Mouse (Mus musculus) cerebellum, adult 2 months (tissue): ENCODE results near the gene Ctbp2. TPM values are rescaled to one million over a fixed set of nuclear protein-coding genes. Genes with fewer than 3 reads are reported as not detected.

Experiments
- DNase-seq, 2 experiments: peaks; one replicate each; pipeline ENCODE4 v3.0.0; 2021
- H3K27ac ChIP-seq: fragments of 200-500 bp; 2 replicates; pipeline ENCODE4 v1.5.1; 2012; ENCODE audit warnings: low read length, control low read depth, inconsistent platforms; ENCODE audit not compliant: insufficient read depth
- H3K27me3 ChIP-seq: fragments of 200-500 bp; 2 replicates; pipeline ENCODE4 v1.6.1; 2012; ENCODE audit warnings: inconsistent platforms, mild to moderate bottlenecking, low read length, moderate library complexity; ENCODE audit not compliant: control insufficient read depth, insufficient read depth
- H3K4me1 ChIP-seq: fragments of 200-500 bp; 2 replicates; pipeline ENCODE4 v1.6.1; 2011; ENCODE audit warnings: low read length; ENCODE audit not compliant: control insufficient read depth, insufficient read depth
- H3K4me3 ChIP-seq: fragments of 200-500 bp; replicated peaks from 2 replicates; pipeline ENCODE3; 2011; ENCODE audit warnings: mild to moderate bottlenecking, low read depth, low read length, control low read depth; ENCODE audit not compliant: insufficient read depth
- CTCF ChIP-seq: fragments of 200-500 bp; IDR thresholded peaks from 2 replicates; pipeline ENCODE4 v1.5.1; 2011; ENCODE audit warnings: low read depth, mild to moderate bottlenecking, control low read depth, low read length, moderate library complexity, borderline replicate concordance; ENCODE audit not compliant: insufficient read depth
- POLR2A ChIP-seq: fragments of 200-500 bp; IDR thresholded peaks from 2 replicates; pipeline ENCODE4 v1.6.1; 2011; ENCODE audit warnings: low read length, control low read depth, borderline replicate concordance; ENCODE audit not compliant: insufficient read depth
- WGBS: fragments of 180-500 bp; shearing (Covaris S2); methylation state at CpG from one replicate; pipeline ENCODE4 v1.1.7; 2018; 5-methylcytosine and 5-hydroxymethylcytosine counted together
- polyA plus RNA-seq: library from polyadenylated mRNA; depleted of rRNA; stranded (reverse); fragments of >200 nt; gene quantifications from 2 replicates; pipeline ENCODE4 v1.2.3, GENCODE M21; 2012

Gene Ctbp2
- polyA plus RNA-seq, 1 experiment: 96.2 TPM

DNA sequence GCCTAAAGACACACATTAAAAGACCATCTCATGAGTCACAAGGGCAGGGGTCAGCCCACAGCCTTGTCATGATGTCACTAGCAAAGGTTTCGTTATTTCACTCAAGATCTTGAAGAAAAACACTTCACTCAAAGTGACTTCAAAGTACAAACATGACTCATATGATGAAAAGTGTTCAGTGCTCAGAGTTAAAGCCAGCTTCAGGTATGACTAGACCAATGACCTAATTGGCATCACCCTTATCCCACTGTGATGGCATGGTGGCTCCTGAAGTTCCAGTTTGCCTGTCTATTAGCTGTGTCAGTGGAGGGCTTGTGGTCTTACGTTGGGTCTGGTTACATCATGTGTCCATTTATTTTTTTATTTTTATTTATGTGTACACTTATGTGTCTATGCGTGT lies 35.4 kb upstream of the Ctbp2 start:
- no peak for DNase-seq
- WGBS: 98% methylated on average over 3 of the region's 3 CpGs
- no peak overlapping the region for H3K27ac ChIP-seq
- TF ChIP-seq POLR2A (no peak), CTCF (no peak)
- no peak overlapping the region for H3K4me3 ChIP-seq
- H3K27me3 ChIP-seq: no peaks in the 10 kb centered on the region
- H3K4me1 ChIP-seq: peaks cover 7% of the 10 kb centered on the region; the same call in 1 of the 2 replicates

GRCm38 (mm10) chr7:133155621-133156020 lies 31.5 kb upstream of the Ctbp2 start:
- Histone ChIP-seq H3K27ac (no peak overlapping the region), H3K27me3 (no peaks in the 10 kb centered on the region), H3K4me1 (peaks cover 7% of the 10 kb centered on the region; the same call in 1 of the 2 replicates), H3K4me3 (no peak overlapping the region)
- TF ChIP-seq CTCF (no peak), POLR2A (no peak)
- 52% methylated on average over 12 of the region's 12 CpGs for WGBS
- peak in 1 of 2 experiments; percentile 23 for DNase-seq

GRCm38 (mm10) chr7:133154846-133155245 lies 30.7 kb upstream of the Ctbp2 start:
- WGBS: 23% methylated on average over 6 of the region's 6 CpGs
- H3K27ac ChIP-seq: no peak overlapping the region
- TF ChIP-seq CTCF (no peak), POLR2A (no peak)
- H3K4me3 ChIP-seq: no peak overlapping the region
- peak; percentile 45 to 57 for DNase-seq
- H3K4me1 ChIP-seq: peaks cover 7% of the 10 kb centered on the region; the same call in 1 of the 2 replicates
- no peaks in the 10 kb centered on the region for H3K27me3 ChIP-seq

GRCm38 (mm10) chr7:133139689-133140336 lies 15.7 kb upstream of the Ctbp2 start:
- H3K4me1 ChIP-seq: no peaks in the 10 kb centered on the region
- WGBS: 89% methylated on average over 8 of the region's 8 CpGs
- no peak overlapping the region for H3K27ac ChIP-seq
- TF ChIP-seq CTCF (no peak), POLR2A (no peak)
- H3K27me3 ChIP-seq: no peaks in the 10 kb centered on the region
- no peak for DNase-seq
- no peak overlapping the region for H3K4me3 ChIP-seq

- DNase-seq: no peak
- Histone ChIP-seq H3K27ac (no peak overlapping the region), H3K4me1 (no peaks in the 10 kb centered on the region), H3K27me3 (no peaks in the 10 kb centered on the region), H3K4me3 (no peak overlapping the region)
- TF ChIP-seq POLR2A (no peak), CTCF (peak; percentile 38; the same call in 1 of the 2 replicates)
- 79% methylated on average over 5 of the region's 5 CpGs for WGBS
Measured at GRCm38 (mm10) chr7:133133552-133133951, 9.4 kb upstream of the Ctbp2 start.

DNA sequence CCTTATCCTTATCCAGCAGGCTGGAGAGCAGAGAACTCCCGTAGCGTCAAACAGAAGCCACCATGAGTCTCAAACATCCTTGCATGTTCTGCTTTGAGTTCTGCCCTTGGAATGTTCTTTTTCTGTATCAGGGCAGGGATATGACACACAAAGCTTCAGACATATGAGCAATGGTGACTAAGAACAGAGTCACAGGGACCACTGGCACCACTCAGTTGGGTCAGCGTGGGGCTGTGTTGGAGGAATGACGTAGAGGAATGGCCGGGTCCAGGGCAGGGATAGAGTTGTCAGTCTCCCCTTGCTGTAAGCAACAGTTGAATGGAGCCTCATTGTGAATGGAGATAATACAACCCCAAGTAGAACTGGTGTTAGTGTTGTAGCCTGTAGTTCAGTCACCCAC lies 8.5 kb upstream of the Ctbp2 start:
- DNase-seq: no peak

DNA sequence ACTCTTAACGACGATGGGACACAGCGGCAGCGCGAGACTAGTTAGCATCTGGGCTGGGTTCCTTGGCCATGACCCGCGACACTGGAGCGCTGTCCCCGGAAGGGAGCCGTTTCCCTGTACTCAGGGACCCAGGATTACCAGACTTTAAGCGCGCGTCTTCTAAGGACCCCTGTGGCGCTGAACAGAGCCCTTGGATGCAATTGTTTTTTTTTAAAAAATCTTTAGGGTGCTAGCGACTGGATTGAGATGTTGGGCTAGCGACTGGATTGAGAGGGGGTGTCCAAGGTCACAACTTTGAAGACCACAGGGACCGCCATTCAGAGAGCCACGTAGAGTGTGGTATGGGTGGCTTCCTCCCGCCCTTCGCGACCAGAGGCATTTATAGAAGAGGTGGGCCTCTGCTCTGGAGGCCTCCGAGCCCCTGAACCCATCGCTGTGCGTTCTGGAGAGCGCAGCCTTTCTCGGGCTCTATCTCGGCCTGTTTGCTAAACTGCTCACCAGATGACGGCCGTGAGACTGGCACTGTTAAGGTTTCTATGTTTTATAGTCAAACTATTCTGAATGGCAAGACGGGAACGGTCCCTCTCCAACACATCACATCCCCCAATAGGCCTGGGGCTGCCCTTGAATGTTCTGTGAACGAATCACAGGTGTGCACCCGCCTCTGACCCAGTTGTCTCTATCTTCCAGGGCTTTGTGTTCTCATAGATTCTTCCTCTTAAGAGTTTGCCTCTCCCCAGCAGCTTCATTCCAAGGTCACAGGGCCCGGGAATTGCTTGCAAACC lies 739 bp upstream of the Ctbp2 start:
- Histone ChIP-seq H3K4me3 (peak overlapping the region; percentile 89), H3K4me1 (peaks cover 12% of the 10 kb centered on the region; the same call in 1 of the 2 replicates), H3K27ac (peak overlapping the region; percentile 98), H3K27me3 (no peaks in the 10 kb centered on the region)
- TF ChIP-seq POLR2A (no peak), CTCF (no peak)
- 57% methylated on average over 34 of the region's 34 CpGs for WGBS
- peak; percentile 29 to 45 for DNase-seq

More for the DNA sequence above, 8.5 kb upstream of the Ctbp2 start:
- Histone ChIP-seq H3K27me3 (no peaks in the 10 kb centered on the region), H3K27ac (no peak overlapping the region), H3K4me3 (no peak overlapping the region), H3K4me1 (no peaks in the 10 kb centered on the region)
- TF ChIP-seq CTCF (no peak), POLR2A (no peak)
- WGBS: 98% methylated on average over 5 of the region's 5 CpGs
